Mouse (Mus musculus) forebrain, embryonic 11.5 days (tissue): ENCODE data around the gene 1700013G24Rik. TPM values are rescaled to one million over a fixed set of nuclear protein-coding genes. Genes with fewer than 3 reads are reported as not detected.

Source experiments
- ATAC-seq: fragments of 200-750 bp; cut with Nextera tagmentation; replicated peaks from 2 replicates; pipeline ENCODE4 v1.8.0; 2017; ENCODE audit warnings: moderate TSS enrichment; ENCODE audit not compliant: low FRiP score
- DNase-seq: peaks from one replicate; pipeline ENCODE4 v3.0.0-alpha.2; 2017; ENCODE audit warnings: low spot score
- H3K27ac ChIP-seq: fragments of 300-500 bp; sonication (generic); 2 replicates; pipeline ENCODE4 v1.5.1; 2014; ENCODE audit warnings: low read depth, low read length
- H3K27me3 ChIP-seq: fragments of 300-500 bp; sonication (generic); 2 replicates; pipeline ENCODE4 v1.6.1; 2014; ENCODE audit warnings: mild to moderate bottlenecking, low read length, mixed read lengths; ENCODE audit not compliant: control insufficient read depth, insufficient read depth
- H3K36me3 ChIP-seq: fragments of 300-500 bp; sonication (generic); 2 replicates; pipeline ENCODE4 v1.6.1; 2014; ENCODE audit warnings: mild to moderate bottlenecking, low read length, moderate library complexity, mixed read lengths; ENCODE audit not compliant: control insufficient read depth, insufficient read depth
- H3K4me1 ChIP-seq: fragments of 300-500 bp; sonication (generic); replicated peaks from 2 replicates; pipeline ENCODE4 v1.6.1; 2014; ENCODE audit warnings: low read length, mixed read lengths; ENCODE audit not compliant: control insufficient read depth, insufficient read depth
- H3K4me2 ChIP-seq: fragments of 300-500 bp; sonication (generic); 2 replicates; pipeline ENCODE4 v1.6.1; 2014; ENCODE audit warnings: low read depth, mild to moderate bottlenecking, low read length, moderate library complexity, mixed read lengths; ENCODE audit not compliant: severe bottlenecking
- H3K4me3 ChIP-seq: fragments of 300-500 bp; sonication (generic); 2 replicates; pipeline ENCODE4 v1.5.1; 2014; ENCODE audit warnings: low read depth, low read length
- H3K9ac ChIP-seq: fragments of 300-500 bp; sonication (generic); 2 replicates; pipeline ENCODE4 v1.6.1; 2014; ENCODE audit warnings: low read length
- H3K9me3 ChIP-seq: fragments of 300-500 bp; sonication (generic); 2 replicates; pipeline ENCODE4 v1.6.1; 2016; ENCODE audit warnings: low read length, mixed read lengths; ENCODE audit not compliant: control insufficient read depth
- WGBS: fragments of 180-500 bp; shearing (Covaris S2); extraction: QIAGEN DNeasy Blood & Tissue Kit; methylation state at CpG from one replicate; pipeline ENCODE4 v1.1.7; 2014; 5-methylcytosine and 5-hydroxymethylcytosine counted together
- polyA plus RNA-seq: library from polyadenylated mRNA; unstranded; fragments of >200 nt; fragmentation: Nextera tagmentation; extraction: Ambion mirVana; gene quantifications from 2 replicates; pipeline ENCODE4 v1.2.1, GENCODE M21; 2014

1700013G24Rik gene
- polyA plus RNA-seq, 1 experiment from 2014 or later: not detected

- Histone ChIP-seq H3K4me2 (no peak overlapping the region), H3K36me3 (no peaks in the 10 kb centered on the region), H3K9ac (no peak overlapping the region), H3K27ac (no peak overlapping the region), H3K4me3 (no peak overlapping the region), H3K9me3 (no peaks in the 10 kb centered on the region), H3K27me3 (no peaks in the 10 kb centered on the region), H3K4me1 (no peaks in the 10 kb centered on the region)
- 83% methylated on average over 8 of the region's 8 CpGs for WGBS
- ATAC-seq: no peak
- no peak for DNase-seq
Measured at GRCm38 (mm10) chr4:137436979-137437669, 16.0 kb upstream of the 1700013G24Rik start.

GRCm38 (mm10) chr4:137438842-137439241 lies 14.2 kb upstream of the 1700013G24Rik start:
- no peaks in the 10 kb centered on the region for H3K4me1 ChIP-seq
- H3K9ac ChIP-seq: no peak overlapping the region
- no peak for DNase-seq
- no peaks in the 10 kb centered on the region for H3K9me3 ChIP-seq
- no peak overlapping the region for H3K4me3 ChIP-seq
- no peak overlapping the region for H3K27ac ChIP-seq
- H3K4me2 ChIP-seq: no peak overlapping the region
- no peak for ATAC-seq
- WGBS: 91% methylated on average over 8 of the region's 8 CpGs
- H3K36me3 ChIP-seq: no peaks in the 10 kb centered on the region
- no peaks in the 10 kb centered on the region for H3K27me3 ChIP-seq

GRCm38 (mm10) chr4:137441332-137441731 lies 11.8 kb upstream of the 1700013G24Rik start:
- ATAC-seq (no peak), DNase-seq (no peak)
- WGBS: 74% methylated on average over 4 of the region's 4 CpGs
- Histone ChIP-seq H3K4me3 (no peak overlapping the region), H3K27ac (no peak overlapping the region), H3K4me2 (no peak overlapping the region), H3K9ac (no peak overlapping the region), H3K9me3 (no peaks in the 10 kb centered on the region), H3K27me3 (no peaks in the 10 kb centered on the region), H3K36me3 (no peaks in the 10 kb centered on the region), H3K4me1 (no peaks in the 10 kb centered on the region; the same call in 1 of the 2 replicates)

GRCm38 (mm10) chr4:137443625-137444024 lies 9.5 kb upstream of the 1700013G24Rik start:
- 30% methylated on average over 5 of the region's 5 CpGs for WGBS
- DNase-seq (peak; percentile 84), ATAC-seq (no peak)
- H3K9me3 ChIP-seq: no peaks in the 10 kb centered on the region
- H3K27me3 ChIP-seq: no peaks in the 10 kb centered on the region
- no peak overlapping the region for H3K4me3 ChIP-seq
- no peak overlapping the region for H3K9ac ChIP-seq
- H3K36me3 ChIP-seq: no peaks in the 10 kb centered on the region
- H3K4me1 ChIP-seq: no peaks in the 10 kb centered on the region; the same call in 1 of the 2 replicates
- H3K4me2 ChIP-seq: no peak overlapping the region
- H3K27ac ChIP-seq: no peak overlapping the region

GRCm38 (mm10) chr4:137445881-137446280 lies 7.2 kb upstream of the 1700013G24Rik start:
- no peak overlapping the region for H3K27ac ChIP-seq
- DNase-seq: no peak
- H3K27me3 ChIP-seq: no peaks in the 10 kb centered on the region
- H3K9me3 ChIP-seq: no peaks in the 10 kb centered on the region
- H3K4me1 ChIP-seq: no peaks in the 10 kb centered on the region; the same call in 1 of the 2 replicates
- no peak overlapping the region for H3K4me3 ChIP-seq
- WGBS: 84% methylated on average over 4 of the region's 4 CpGs
- no peaks in the 10 kb centered on the region for H3K36me3 ChIP-seq
- H3K9ac ChIP-seq: no peak overlapping the region
- no peak overlapping the region for H3K4me2 ChIP-seq
- no peak for ATAC-seq

- Histone ChIP-seq H3K27ac (no peak overlapping the region), H3K4me1 (no peaks in the 10 kb centered on the region; the same call in 1 of the 2 replicates), H3K9me3 (no peaks in the 10 kb centered on the region), H3K4me2 (no peak overlapping the region), H3K27me3 (no peaks in the 10 kb centered on the region), H3K4me3 (no peak overlapping the region), H3K36me3 (no peaks in the 10 kb centered on the region), H3K9ac (no peak overlapping the region)
- no peak for DNase-seq
- ATAC-seq: no peak
- 79% methylated on average over 7 of the region's 7 CpGs for WGBS
Measured at GRCm38 (mm10) chr4:137447363-137448196, 5.5 kb upstream of the 1700013G24Rik start.

DNA sequence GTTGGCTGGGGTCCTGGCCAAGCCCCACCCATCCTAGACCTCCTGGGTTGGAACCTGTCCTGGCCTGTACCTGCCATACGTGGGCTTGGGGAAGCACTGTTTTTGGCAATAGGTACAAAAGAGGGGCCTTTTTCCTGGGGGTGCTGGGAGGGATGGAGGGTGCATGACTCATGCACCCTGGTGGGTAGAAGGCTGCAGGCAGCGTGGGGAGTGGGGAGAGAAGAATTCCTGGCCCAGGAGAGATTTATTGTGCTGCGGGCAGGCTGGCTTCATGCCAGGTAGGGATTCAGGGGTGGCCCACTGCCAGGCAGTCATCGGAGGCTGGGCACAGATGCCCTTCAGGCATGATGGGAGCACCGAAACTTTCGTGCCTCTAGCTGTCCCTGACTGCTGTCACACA lies 4.9 kb upstream of the 1700013G24Rik start:
- no peak for DNase-seq

DNA sequence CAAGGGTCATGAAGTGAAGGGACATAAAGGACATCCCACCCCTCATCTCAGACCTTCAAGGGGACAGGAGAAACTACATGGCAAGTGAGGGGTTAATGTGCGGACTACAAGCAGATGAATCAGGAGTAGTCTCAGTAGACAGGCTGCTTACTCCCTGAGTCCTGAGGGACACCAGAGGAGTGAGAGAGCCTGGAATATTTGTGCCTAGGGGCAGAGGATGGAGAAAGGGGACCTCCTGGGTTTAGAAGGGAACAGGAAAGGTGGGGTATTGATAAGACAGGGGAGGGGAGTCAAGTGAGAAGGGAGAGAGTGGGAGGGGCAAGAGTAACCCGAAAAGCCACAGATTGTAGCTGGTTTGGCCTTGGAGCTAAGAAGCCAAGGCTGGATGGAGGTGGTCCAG lies 4.4 kb upstream of the 1700013G24Rik start:
- ATAC-seq: no peak
- Histone ChIP-seq H3K4me3 (no peak overlapping the region), H3K36me3 (no peaks in the 10 kb centered on the region), H3K4me2 (no peak overlapping the region), H3K27me3 (no peaks in the 10 kb centered on the region), H3K9me3 (no peaks in the 10 kb centered on the region), H3K4me1 (no peaks in the 10 kb centered on the region; the same call in 1 of the 2 replicates), H3K9ac (no peak overlapping the region), H3K27ac (no peak overlapping the region)
- 69% methylated on average over 2 of the region's 2 CpGs for WGBS
- DNase-seq: no peak

More for the DNA sequence above, 4.9 kb upstream of the 1700013G24Rik start:
- 64% methylated on average over 6 of the region's 6 CpGs for WGBS
- Histone ChIP-seq H3K4me2 (no peak overlapping the region), H3K9ac (no peak overlapping the region), H3K27me3 (no peaks in the 10 kb centered on the region), H3K4me3 (no peak overlapping the region), H3K36me3 (no peaks in the 10 kb centered on the region), H3K27ac (no peak overlapping the region), H3K4me1 (no peaks in the 10 kb centered on the region; the same call in 1 of the 2 replicates), H3K9me3 (no peaks in the 10 kb centered on the region)
- no peak for ATAC-seq
